Mouse (Mus musculus) adrenal gland, adult (tissue): ENCODE measurements at regions not wholly inside any gene's neighbourhood (a gene's known extent, or its start where the extent isn't known, plus 50 kb on each side); places are given as distances from the start of the nearest gene placed in this dataset.

Experiments
- DNase-seq, 2 experiments: peaks; one replicate each; pipeline ENCODE4 v3.0.0; 2022 to 2023; ENCODE audit warnings: low spot score in 1 of 2; ENCODE audit not compliant: inconsistent age in 2 of 2

- DNase-seq = no peak
Observed at GRCm38 (mm10) chr8:92427801-92428200, 70.4 kb downstream of the Irx5 start.

- no peak for DNase-seq
Observed at GRCm38 (mm10) chr8:92437075-92437663, 79.7 kb downstream of the Irx5 start.

- no peak for DNase-seq
Observed at GRCm38 (mm10) chr8:92438294-92438693, 80.9 kb downstream of the Irx5 start.

GRCm38 (mm10) chr8:92439713-92440436 is 82.5 kb downstream of the Irx5 start:
- DNase-seq = no peak

GRCm38 (mm10) chr8:92442086-92442485 is 84.7 kb downstream of the Irx5 start:
- DNase-seq = no peak

GRCm38 (mm10) chr8:92459291-92459690 is 101.9 kb downstream of the Irx5 start:
- no peak for DNase-seq

- DNase-seq = no peak
Observed at GRCm38 (mm10) chr8:92460129-92460953, 102.9 kb downstream of the Irx5 start.

GRCm38 (mm10) chr8:92469141-92470000 is 111.9 kb downstream of the Irx5 start:
- no peak for DNase-seq

GRCm38 (mm10) chr8:92472257-92472656 is 114.8 kb downstream of the Irx5 start:
- no peak for DNase-seq

- DNase-seq = no peak
Observed at GRCm38 (mm10) chr8:92472817-92473216, 115.4 kb downstream of the Irx5 start.

- no peak for DNase-seq
Observed at GRCm38 (mm10) chr8:92482393-92482792, 125.0 kb downstream of the Irx5 start.

GRCm38 (mm10) chr8:92483055-92483765 is 125.8 kb downstream of the Irx5 start:
- DNase-seq = peak in 1 of 2 experiments; percentile 33

- peak in 1 of 2 experiments; percentile 21 for DNase-seq
Observed at GRCm38 (mm10) chr8:92488526-92489159, 131.2 kb downstream of the Irx5 start.

- no peak for DNase-seq
Observed at GRCm38 (mm10) chr8:92491533-92491932, 134.1 kb downstream of the Irx5 start.

GRCm38 (mm10) chr8:92493403-92493802 is 136.0 kb downstream of the Irx5 start:
- DNase-seq = peak in 1 of 2 experiments; percentile 30

GRCm38 (mm10) chr8:92505552-92506281 is 148.3 kb downstream of the Irx5 start:
- no peak for DNase-seq

GRCm38 (mm10) chr8:92506436-92506835 is 149.0 kb downstream of the Irx5 start:
- peak in 1 of 2 experiments; percentile 26 for DNase-seq

GRCm38 (mm10) chr8:92506906-92507305 is 149.5 kb downstream of the Irx5 start:
- DNase-seq = no peak

GRCm38 (mm10) chr8:92515385-92515784 is 158.0 kb downstream of the Irx5 start:
- no peak for DNase-seq
